Mouse (Mus musculus) layer of hippocampus, adult 11-12 months (tissue): ENCODE results near the gene Cfap45.

ENCODE experiments used
- DNase-seq: peaks from one replicate; pipeline ENCODE4 v3.0.0; 2022; ENCODE audit warnings: low spot score

Gene Cfap45

GRCm38 (mm10) chr1:172520576-172521440, at the start of gene Cfap45:
Cfap45 (plus strand) TSS chr1:172520801.
- peak; percentile 76 for DNase-seq

- no peak for DNase-seq
These were observed 47.7 kb upstream of the Cfap45 start for GRCm38 (mm10) chr1:172472909-172473308.

GRCm38 (mm10) chr1:172474196-172474595, 46.4 kb upstream of the Cfap45 start:
- no peak for DNase-seq

GRCm38 (mm10) chr1:172475054-172475741, 45.4 kb upstream of the Cfap45 start, which contains the start of gene Slamf9:
Slamf9 (plus strand) TSS chr1:172475358.
- peak; percentile 48 for DNase-seq

- no peak for DNase-seq
These were observed 42.6 kb upstream of the Cfap45 start for GRCm38 (mm10) chr1:172478020-172478419.

- DNase-seq, result no peak
These were observed 40.2 kb upstream of the Cfap45 start for GRCm38 (mm10) chr1:172480376-172480775.

GRCm38 (mm10) chr1:172481111-172481510, 39.5 kb upstream of the Cfap45 start:
- no peak for DNase-seq

GRCm38 (mm10) chr1:172481540-172482280, 38.9 kb upstream of the Cfap45 start, which contains the start of gene Igsf9:
Igsf9 (plus strand) TSS chr1:172481788.
- DNase-seq, result peak; percentile 93

GRCm38 (mm10) chr1:172482518-172483360, 37.9 kb upstream of the Cfap45 start:
- no peak for DNase-seq

- DNase-seq, result no peak
These were observed 37.3 kb upstream of the Cfap45 start for GRCm38 (mm10) chr1:172483361-172483660.

GRCm38 (mm10) chr1:172484236-172484635, 36.4 kb upstream of the Cfap45 start:
- no peak for DNase-seq

GRCm38 (mm10) chr1:172484671-172485070, 35.9 kb upstream of the Cfap45 start:
- no peak for DNase-seq

- DNase-seq, result no peak
These were observed 34.8 kb upstream of the Cfap45 start for GRCm38 (mm10) chr1:172485821-172486220.

GRCm38 (mm10) chr1:172486236-172486635, 34.4 kb upstream of the Cfap45 start:
- no peak for DNase-seq

- no peak for DNase-seq
These were observed 34.0 kb upstream of the Cfap45 start for GRCm38 (mm10) chr1:172486651-172487050.

GRCm38 (mm10) chr1:172487859-172488258, 32.7 kb upstream of the Cfap45 start:
- DNase-seq, result no peak

- DNase-seq, result no peak
These were observed 31.8 kb upstream of the Cfap45 start for GRCm38 (mm10) chr1:172488831-172489230.

GRCm38 (mm10) chr1:172489585-172490250, 30.9 kb upstream of the Cfap45 start:
- DNase-seq, result no peak

GRCm38 (mm10) chr1:172490261-172490661, 30.3 kb upstream of the Cfap45 start:
- DNase-seq, result peak; percentile 88

- DNase-seq, result no peak
These were observed 28.6 kb upstream of the Cfap45 start for GRCm38 (mm10) chr1:172492047-172492446.

GRCm38 (mm10) chr1:172493516-172493915, 27.1 kb upstream of the Cfap45 start:
- DNase-seq, result no peak
